Mouse (Mus musculus) cerebellum, adult 9-10 months (tissue): ENCODE results near the gene Gabrr2.

Experiments used
- DNase-seq: peaks from one replicate; pipeline ENCODE4 v3.0.0; 2022

The Gabrr2 gene

GRCm38 (mm10) chr4:33071337-33071736, 8.5 kb downstream of the Gabrr2 start:
- no peak for DNase-seq

GRCm38 (mm10) chr4:33072526-33073161, 9.8 kb downstream of the Gabrr2 start:
- DNase-seq: no peak

- no peak for DNase-seq
Measured at GRCm38 (mm10) chr4:33074406-33074805, 11.6 kb downstream of the Gabrr2 start.

GRCm38 (mm10) chr4:33074851-33075250, 12.1 kb downstream of the Gabrr2 start:
- DNase-seq: no peak

GRCm38 (mm10) chr4:33075776-33076524, 13.2 kb downstream of the Gabrr2 start:
- no peak for DNase-seq

GRCm38 (mm10) chr4:33077161-33077560, 14.4 kb downstream of the Gabrr2 start:
- no peak for DNase-seq

- DNase-seq: no peak
Measured at GRCm38 (mm10) chr4:33077724-33078123, 14.9 kb downstream of the Gabrr2 start.

- DNase-seq: no peak
Measured at GRCm38 (mm10) chr4:33078492-33078891, 15.7 kb downstream of the Gabrr2 start.

GRCm38 (mm10) chr4:33099118-33099694, 36.4 kb downstream of the Gabrr2 start:
- no peak for DNase-seq

- no peak for DNase-seq
Measured at GRCm38 (mm10) chr4:33109720-33110458, 47.1 kb downstream of the Gabrr2 start.

- no peak for DNase-seq
Measured at GRCm38 (mm10) chr4:33110845-33111244, 48.0 kb downstream of the Gabrr2 start.

- DNase-seq: no peak
Measured at GRCm38 (mm10) chr4:33111358-33111757, 48.6 kb downstream of the Gabrr2 start.

GRCm38 (mm10) chr4:33112866-33113265, 50.1 kb downstream of the Gabrr2 start:
- DNase-seq: peak; percentile 20

GRCm38 (mm10) chr4:33119118-33119517, 56.3 kb downstream of the Gabrr2 start:
- DNase-seq: peak; percentile 90

- DNase-seq: peak; percentile 73
Measured at GRCm38 (mm10) chr4:33124493-33124892, 61.7 kb downstream of the Gabrr2 start.

- peak; percentile 77 for DNase-seq
Measured at GRCm38 (mm10) chr4:33125409-33126084, 62.7 kb downstream of the Gabrr2 start.

GRCm38 (mm10) chr4:33132221-33132620, 69.4 kb downstream of the Gabrr2 start, which contains the start of gene Gabrr1:
TSS of gene Gabrr1 (plus strand) at chr4:33132521.
- DNase-seq: no peak
